ENCODE assay signal across 10 mouse cellular contexts in genomic region chr10:86473637-86474154, GRCm38 (mm10). TPM values are rescaled to one million over a fixed set of nuclear protein-coding genes. Genes with fewer than 3 reads are reported as not detected.
DNase-seq lines count a peak whose midpoint lies in the region; ATAC-seq lines count a peak whose summit lies in the region.
"Had no signal": no experiment of that assay in that cellular context is flagged by ENCODE, and none has a peak within 500 bp of the region (broad histone marks: within the 10 kb centered on the region; RNA-seq: fewer than 3 reads in every experiment).

No protein-coding gene starts in this region.

- WGBS in heart, embryonic 11.5 days (ENCODE audit: insufficient replicate concordance) = 30% methylated on average over 3 of the region's 3 CpGs
- 29% methylated on average over 3 of the region's 3 CpGs for WGBS in large intestine, adult 2 months
- WGBS in neural tube, embryonic 13.5 days = 41% methylated on average over 3 of the region's 3 CpGs

- no peak overlapping the region for H3K4me2 ChIP-seq in heart, embryonic 11.5 days
- H3K4me2 ChIP-seq in neural tube, embryonic 13.5 days = no peak overlapping the region
- H3K4me2 ChIP-seq: embryonic facial prominence, embryonic 13.5 days; lung, embryonic 15.5 days had no signal

- H3K27ac ChIP-seq in heart, embryonic 11.5 days (ENCODE audit: low read depth, low read length) = no peak overlapping the region
- H3K27ac ChIP-seq in neural tube, embryonic 13.5 days (replicated peaks) = no peak overlapping the region
- H3K27ac ChIP-seq: embryonic facial prominence, embryonic 13.5 days; lung, embryonic 15.5 days had no signal

- no peaks in the 10 kb centered on the region for H3K4me1 ChIP-seq in heart, embryonic 11.5 days (ENCODE audit: control insufficient read depth, insufficient read depth, low read length)
- H3K4me1 ChIP-seq in neural tube, embryonic 13.5 days (replicated peaks) = no peaks in the 10 kb centered on the region

- no peak for ATAC-seq in heart, embryonic 11.5 days (replicated peaks; ENCODE audit: insufficient number of reproducible peaks, low FRiP score, low TSS enrichment)
- peak; percentile 40; the same call in 1 of the 2 replicates for ATAC-seq in neural tube, embryonic 13.5 days (ENCODE audit: low read depth)

- intact Hi-C loops in heart, postnatal 14 days (cut with DNase I) = loop anchor here (5.0 kb wide), 1 partner anchor 259 kb away; no protein-coding TSS in a partner anchor

- H3K4me3 ChIP-seq in heart, embryonic 11.5 days (ENCODE audit: low read depth, low read length) = no peak overlapping the region
- no peak overlapping the region for H3K4me3 ChIP-seq in neural tube, embryonic 13.5 days
- H3K4me3 ChIP-seq: embryonic facial prominence, embryonic 13.5 days; lung, embryonic 15.5 days had no signal

- H3K9ac ChIP-seq in heart, embryonic 11.5 days (ENCODE audit: low read depth, low read length) = no peak overlapping the region
- H3K9ac ChIP-seq in neural tube, embryonic 13.5 days = no peak overlapping the region
- H3K9ac ChIP-seq: embryonic facial prominence, embryonic 13.5 days; lung, embryonic 15.5 days had no signal

- peak; percentile 25 to 58 for DNase-seq in heart, postnatal 14 days
- DNase-seq in A20 (ENCODE audit: low read depth, low spot score) = peak; percentile 65
- DNase-seq in Muller cell, postnatal 12 days (ENCODE audit: inconsistent ontology term) = peak; percentile 43
- peak; percentile 85 for DNase-seq in embryo, embryonic 10 days (ENCODE audit: low spot score)
- DNase-seq in large intestine, adult 2 months (ENCODE audit: low read depth, low spot score) = peak; percentile 25
- no peak for DNase-seq in T-cell, adult 2 months (ENCODE audit: low spot score)

- H3K9me3 ChIP-seq in heart, embryonic 11.5 days (replicated peaks; ENCODE audit: control insufficient read depth, low read length) = no peaks in the 10 kb centered on the region
- H3K9me3 ChIP-seq in neural tube, embryonic 13.5 days = no peaks in the 10 kb centered on the region
- H3K9me3 ChIP-seq: embryonic facial prominence, embryonic 13.5 days; lung, embryonic 15.5 days had no signal

- H3K36me3 ChIP-seq in heart, embryonic 11.5 days (ENCODE audit: control insufficient read depth, insufficient read depth, low read length) = no peaks in the 10 kb centered on the region
- no peaks in the 10 kb centered on the region for H3K36me3 ChIP-seq in neural tube, embryonic 13.5 days
- H3K36me3 ChIP-seq: embryonic facial prominence, embryonic 13.5 days; lung, embryonic 15.5 days had no signal

- no peaks in the 10 kb centered on the region for H3K27me3 ChIP-seq in heart, embryonic 11.5 days (ENCODE audit: control insufficient read depth, insufficient read depth, low read length)
- H3K27me3 ChIP-seq in neural tube, embryonic 13.5 days = no peaks in the 10 kb centered on the region
- H3K27me3 ChIP-seq: embryonic facial prominence, embryonic 13.5 days; lung, embryonic 15.5 days had no signal

RNA-seq across cellular contexts. Expression of gene Syn3, which starts 25.0 kb away (rescaled TPM):
- total RNA-seq in heart, postnatal 14 days (2021) = under 1 TPM; 0.32 to 0.36 TPM
- polyA plus RNA-seq in heart, embryonic 11.5 days (2014; fragmentation: Nextera tagmentation; extraction: Ambion mirVana) = 0.99 and 1.3 TPM in 2 replicates
- polyA plus RNA-seq in large intestine, adult 2 months (2012; rRNA removed) = 0.70 and 0.89 TPM in 2 replicates
- polyA plus RNA-seq in neural tube, embryonic 13.5 days (2015; fragmentation: Nextera tagmentation; extraction: Ambion mirVana) = 14.7 and 16.5 TPM in 2 replicates
